Mouse (Mus musculus) kidney, embryonic 15.5 days (tissue): ENCODE data around the gene Olfr6. TPM values are rescaled to one million over a fixed set of nuclear protein-coding genes. Genes with fewer than 3 reads are reported as not detected.

Experiments used
- polyA plus RNA-seq: library from polyadenylated mRNA; unstranded; fragments of >200 nt; fragmentation: Nextera tagmentation; extraction: Ambion mirVana; gene quantifications from 2 replicates; pipeline ENCODE4 v1.2.1, GENCODE M21; 2015

Gene Olfr6
- polyA plus RNA-seq, 1 experiment from 2014 or later, result not detected

Other genes starting within 250 kb of the Olfr6 start
- gene Olfr695, start 247.5 kb downstream of the Olfr6 start, polyA plus RNA-seq, result not detected in 2 replicates
- gene Olfr697, start 221.5 kb downstream of the Olfr6 start, polyA plus RNA-seq, result not detected in 2 replicates
- gene Olfr698, start 208.5 kb downstream of the Olfr6 start, polyA plus RNA-seq, result not detected in 2 replicates
- gene Olfr699, start 170.7 kb downstream of the Olfr6 start, polyA plus RNA-seq, result not detected in 2 replicates
- gene Olfr700, start 155.1 kb downstream of the Olfr6 start, polyA plus RNA-seq, result not detected in 2 replicates
- gene Olfr701, start 149.8 kb downstream of the Olfr6 start, polyA plus RNA-seq, result not detected in 2 replicates
- gene Olfr702, start 130.0 kb downstream of the Olfr6 start, polyA plus RNA-seq, result not detected in 2 replicates
- gene Olfr703, start 120.6 kb downstream of the Olfr6 start, polyA plus RNA-seq, result not detected in 2 replicates
- gene Olfr704, start 100.8 kb downstream of the Olfr6 start, polyA plus RNA-seq, result not detected in 2 replicates
- not detected in 2 replicates for gene Olfr705, start 87.0 kb downstream of the Olfr6 start, polyA plus RNA-seq
- gene Olfr706, start 75.8 kb downstream of the Olfr6 start, polyA plus RNA-seq, result not detected in 2 replicates
- not detected in 2 replicates for gene Olfr707, start 62.7 kb downstream of the Olfr6 start, polyA plus RNA-seq
- not detected in 2 replicates for gene Olfr1532-ps1, start 55.9 kb downstream of the Olfr6 start, polyA plus RNA-seq
- not detected in 2 replicates for gene Olfr709-ps1, start 31.7 kb downstream of the Olfr6 start, polyA plus RNA-seq
- not detected in 2 replicates for gene Olfr710, start 15.6 kb downstream of the Olfr6 start, polyA plus RNA-seq
- gene Olfr711, start 11.5 kb upstream of the Olfr6 start, polyA plus RNA-seq, result not detected in 2 replicates
- gene Olfr2, start 42.1 kb upstream of the Olfr6 start, polyA plus RNA-seq, result not detected in 2 replicates
- not detected in 2 replicates for gene Olfr713, start 67.2 kb upstream of the Olfr6 start, polyA plus RNA-seq
- not detected in 2 replicates for gene Olfr714, start 107.0 kb upstream of the Olfr6 start, polyA plus RNA-seq
- gene Olfr17, start 129.3 kb upstream of the Olfr6 start, polyA plus RNA-seq, result not detected in 2 replicates
- not detected in 2 replicates for gene Olfr715b, start 146.4 kb upstream of the Olfr6 start, polyA plus RNA-seq
- gene Olfr715, start 167.1 kb upstream of the Olfr6 start, polyA plus RNA-seq, result not detected in 2 replicates
- not detected in 2 replicates for gene Olfr716, start 174.4 kb upstream of the Olfr6 start, polyA plus RNA-seq
- gene Nlrp14, start 203.1 kb upstream of the Olfr6 start, polyA plus RNA-seq, result not detected in 2 replicates
- not detected in 2 replicates for gene Rbmxl2, start 245.5 kb upstream of the Olfr6 start, polyA plus RNA-seq